Mouse (Mus musculus): ENCODE measurements around the gene Kcnj8. TPM values are rescaled to one million over a fixed set of nuclear protein-coding genes. Genes with fewer than 3 reads are reported as not detected.

The Kcnj8 gene
- polyA plus RNA-seq, 1 experiment, result not detected

DNA sequence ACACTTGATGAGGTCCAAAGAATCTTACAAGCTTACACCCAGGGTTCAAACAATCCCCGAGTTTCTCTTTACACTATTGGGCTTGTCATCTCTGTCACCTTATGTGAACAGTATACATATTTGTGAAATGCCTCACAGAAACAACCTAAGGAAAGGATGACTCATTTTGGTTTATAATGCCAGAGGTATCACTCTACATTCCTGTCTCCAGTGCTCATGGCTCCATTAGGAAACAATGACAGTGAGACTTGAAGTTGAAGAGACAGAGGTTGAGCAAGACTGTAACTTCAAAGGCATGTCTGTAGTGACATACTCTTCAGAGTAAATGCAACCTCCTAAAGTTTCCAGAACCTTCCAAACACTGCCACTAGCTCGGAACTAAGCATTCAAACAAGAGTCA is 23.0 kb downstream of the Kcnj8 start:
- Histone ChIP-seq H3K4me3 (ENCODE audit: insufficient read depth, poor library complexity, severe bottlenecking) (no peak overlapping the region), H3K79me2 (ENCODE audit: control insufficient read depth, insufficient read depth) (no peaks in the 10 kb centered on the region), H3K36me3 (ENCODE audit: control insufficient read depth, insufficient read depth) (no peaks in the 10 kb centered on the region), H3ac (ENCODE audit: control insufficient read depth, insufficient read length, low read depth) (no peak overlapping the region), H3K27me3 (ENCODE audit: control insufficient read depth, insufficient read depth, insufficient read length) (no peaks in the 10 kb centered on the region), H3K79me3 (ENCODE audit: low read depth) (no peaks in the 10 kb centered on the region)
- TF ChIP-seq CTCF (IDR thresholded peaks at IDR 0.05; ENCODE audit: control insufficient read depth, insufficient read depth, insufficient read length) (no peak), MAX (IDR thresholded peaks at IDR 0.05) (no peak), CEBPB (IDR thresholded peaks at IDR 0.05; ENCODE audit: low read depth) (peak; percentile 88), FOSL1 (IDR thresholded peaks at IDR 0.05; ENCODE audit: insufficient read depth, low read length, poor library complexity, severe bottlenecking) (peak; percentile 55)

DNA sequence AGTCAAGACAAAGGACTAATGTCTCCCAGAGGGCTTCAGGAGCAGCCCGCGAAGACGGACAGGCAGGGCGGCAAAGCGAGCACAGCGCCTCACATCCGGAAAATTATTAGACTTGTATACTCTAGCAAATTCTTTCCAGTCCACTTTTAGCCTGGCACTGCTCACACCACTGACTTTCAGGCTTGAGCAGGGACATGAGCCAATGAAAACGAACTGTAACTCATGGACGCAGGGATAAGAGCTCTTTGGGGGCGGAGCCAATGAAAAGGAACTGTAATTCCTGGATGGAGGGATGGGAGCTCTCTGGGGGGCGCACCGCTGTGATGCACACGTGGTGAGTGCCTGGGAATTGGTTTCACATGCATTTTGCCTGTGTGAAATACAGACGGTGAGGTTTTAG is 26.3 kb downstream of the Kcnj8 start:
- TF ChIP-seq CTCF (IDR thresholded peaks at IDR 0.05; ENCODE audit: control insufficient read depth, insufficient read depth, insufficient read length) (no peak), CEBPB (IDR thresholded peaks at IDR 0.05; ENCODE audit: low read depth) (no peak), FOSL1 (IDR thresholded peaks at IDR 0.05; ENCODE audit: insufficient read depth, low read length, poor library complexity, severe bottlenecking) (no peak), USF1 (IDR thresholded peaks at IDR 0.05; ENCODE audit: low read depth) (no peak), MAX (IDR thresholded peaks at IDR 0.05) (no peak), MYOD1 (IDR thresholded peaks at IDR 0.05; ENCODE audit: control insufficient read depth, insufficient read length, low read depth) (no peak), MYOG (IDR thresholded peaks at IDR 0.05; ENCODE audit: control insufficient read depth, extremely low read depth, insufficient read length) (no peak)
- no peak overlapping the region for H3ac ChIP-seq (ENCODE audit: control insufficient read depth, insufficient read length, low read depth)
- H3K79me3 ChIP-seq (ENCODE audit: low read depth), result no peaks in the 10 kb centered on the region
- no peak overlapping the region for H3K4me3 ChIP-seq (ENCODE audit: insufficient read depth, poor library complexity, severe bottlenecking)
- H3K79me2 ChIP-seq (ENCODE audit: control insufficient read depth, insufficient read depth), result no peaks in the 10 kb centered on the region
- no peaks in the 10 kb centered on the region for H3K36me3 ChIP-seq (ENCODE audit: control insufficient read depth, insufficient read depth)
- H3K27me3 ChIP-seq (ENCODE audit: control insufficient read depth, insufficient read depth, insufficient read length), result no peaks in the 10 kb centered on the region

GRCm38 (mm10) chr6:142543648-142544047 is 27.8 kb downstream of the Kcnj8 start:
- Histone ChIP-seq H3K79me3 (ENCODE audit: low read depth) (no peaks in the 10 kb centered on the region), H3K36me3 (ENCODE audit: control insufficient read depth, insufficient read depth) (no peaks in the 10 kb centered on the region), H3ac (ENCODE audit: control insufficient read depth, insufficient read length, low read depth) (no peak overlapping the region), H3K79me2 (ENCODE audit: control insufficient read depth, insufficient read depth) (no peaks in the 10 kb centered on the region), H3K4me3 (ENCODE audit: insufficient read depth, poor library complexity, severe bottlenecking) (no peak overlapping the region), H3K27me3 (ENCODE audit: control insufficient read depth, insufficient read depth, insufficient read length) (no peaks in the 10 kb centered on the region)
- TF ChIP-seq USF1 (IDR thresholded peaks at IDR 0.05; ENCODE audit: low read depth) (no peak), MYOD1 (IDR thresholded peaks at IDR 0.05; ENCODE audit: control insufficient read depth, insufficient read length, low read depth) (peak; percentile 76)

DNA sequence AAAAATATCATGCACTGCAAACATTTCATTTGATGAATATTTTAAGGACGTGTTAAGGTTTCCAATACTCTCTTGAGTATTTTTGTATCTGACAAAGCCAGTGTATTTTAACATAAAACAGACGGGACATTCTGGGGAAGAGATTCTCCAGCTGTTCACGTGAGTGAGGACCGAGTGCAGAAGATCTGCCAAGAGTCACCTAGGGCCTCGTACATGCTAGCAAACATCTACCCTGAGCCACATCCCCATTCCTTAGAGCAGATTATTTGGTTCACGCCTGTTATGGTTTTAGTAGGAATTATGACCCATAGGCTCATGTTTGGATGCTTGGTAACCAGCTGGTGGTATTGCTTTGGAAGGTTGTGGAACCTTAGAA is 28.6 kb downstream of the Kcnj8 start:
- Histone ChIP-seq H3K27me3 (ENCODE audit: control insufficient read depth, insufficient read depth, insufficient read length) (no peaks in the 10 kb centered on the region), H3ac (ENCODE audit: control insufficient read depth, insufficient read length, low read depth) (no peak overlapping the region), H3K79me3 (ENCODE audit: low read depth) (no peaks in the 10 kb centered on the region), H3K36me3 (ENCODE audit: control insufficient read depth, insufficient read depth) (no peaks in the 10 kb centered on the region), H3K4me3 (ENCODE audit: insufficient read depth, poor library complexity, severe bottlenecking) (no peak overlapping the region), H3K79me2 (ENCODE audit: control insufficient read depth, insufficient read depth) (no peaks in the 10 kb centered on the region)
- TF ChIP-seq MAX (IDR thresholded peaks at IDR 0.05) (no peak), MYOD1 (IDR thresholded peaks at IDR 0.05; ENCODE audit: control insufficient read depth, insufficient read length, low read depth) (no peak), USF1 (IDR thresholded peaks at IDR 0.05; ENCODE audit: low read depth) (no peak), CEBPB (IDR thresholded peaks at IDR 0.05; ENCODE audit: low read depth) (no peak), MYOG (IDR thresholded peaks at IDR 0.05; ENCODE audit: control insufficient read depth, extremely low read depth, insufficient read length) (no peak), FOSL1 (IDR thresholded peaks at IDR 0.05; ENCODE audit: insufficient read depth, low read length, poor library complexity, severe bottlenecking) (no peak), CTCF (IDR thresholded peaks at IDR 0.05; ENCODE audit: control insufficient read depth, insufficient read depth, insufficient read length) (no peak)

GRCm38 (mm10) chr6:142542082-142542799 is 29.2 kb downstream of the Kcnj8 start:
- no peaks in the 10 kb centered on the region for H3K79me2 ChIP-seq (ENCODE audit: control insufficient read depth, insufficient read depth)
- TF ChIP-seq CEBPB (IDR thresholded peaks at IDR 0.05; ENCODE audit: low read depth) (no peak), MYOG (IDR thresholded peaks at IDR 0.05; ENCODE audit: control insufficient read depth, extremely low read depth, insufficient read length) (no peak), MYOD1 (IDR thresholded peaks at IDR 0.05; ENCODE audit: control insufficient read depth, insufficient read length, low read depth) (no peak), CTCF (IDR thresholded peaks at IDR 0.05; ENCODE audit: control insufficient read depth, insufficient read depth, insufficient read length) (no peak), USF1 (IDR thresholded peaks at IDR 0.05; ENCODE audit: low read depth) (no peak), MAX (IDR thresholded peaks at IDR 0.05) (no peak), FOSL1 (IDR thresholded peaks at IDR 0.05; ENCODE audit: insufficient read depth, low read length, poor library complexity, severe bottlenecking) (no peak)

GRCm38 (mm10) chr6:142540561-142541160 is 30.8 kb downstream of the Kcnj8 start:
- H3ac ChIP-seq (ENCODE audit: control insufficient read depth, insufficient read length, low read depth), result no peak overlapping the region
- TF ChIP-seq MYOD1 (IDR thresholded peaks at IDR 0.05; ENCODE audit: control insufficient read depth, insufficient read length, low read depth), result no peak
- no peak for TF ChIP-seq CEBPB (IDR thresholded peaks at IDR 0.05; ENCODE audit: low read depth)

More at GRCm38 (mm10) chr6:142542082-142542799, 29.2 kb downstream of the Kcnj8 start:
- H3K4me3 ChIP-seq (ENCODE audit: insufficient read depth, poor library complexity, severe bottlenecking), result no peak overlapping the region
- no peaks in the 10 kb centered on the region for H3K36me3 ChIP-seq (ENCODE audit: control insufficient read depth, insufficient read depth)
- H3K79me3 ChIP-seq (ENCODE audit: low read depth), result no peaks in the 10 kb centered on the region
- H3K27me3 ChIP-seq (ENCODE audit: control insufficient read depth, insufficient read depth, insufficient read length), result no peaks in the 10 kb centered on the region
- no peak overlapping the region for H3ac ChIP-seq (ENCODE audit: control insufficient read depth, insufficient read length, low read depth)

More at GRCm38 (mm10) chr6:142540561-142541160, 30.8 kb downstream of the Kcnj8 start:
- no peaks in the 10 kb centered on the region for H3K27me3 ChIP-seq (ENCODE audit: control insufficient read depth, insufficient read depth, insufficient read length)
- H3K79me3 ChIP-seq (ENCODE audit: low read depth), result no peaks in the 10 kb centered on the region
- H3K36me3 ChIP-seq (ENCODE audit: control insufficient read depth, insufficient read depth), result no peaks in the 10 kb centered on the region
- no peaks in the 10 kb centered on the region for H3K79me2 ChIP-seq (ENCODE audit: control insufficient read depth, insufficient read depth)
- H3K4me3 ChIP-seq (ENCODE audit: insufficient read depth, poor library complexity, severe bottlenecking), result no peak overlapping the region
